Mouse (Mus musculus): Measurements from ENCODE around the gene Tubgcp2. TPM values are rescaled to one million over a fixed set of nuclear protein-coding genes. Genes with fewer than 3 reads are reported as not detected.

The Tubgcp2 gene
- total RNA-seq, 2 experiments from 2014 or later: 16.3 to 18.1 TPM

DNA sequence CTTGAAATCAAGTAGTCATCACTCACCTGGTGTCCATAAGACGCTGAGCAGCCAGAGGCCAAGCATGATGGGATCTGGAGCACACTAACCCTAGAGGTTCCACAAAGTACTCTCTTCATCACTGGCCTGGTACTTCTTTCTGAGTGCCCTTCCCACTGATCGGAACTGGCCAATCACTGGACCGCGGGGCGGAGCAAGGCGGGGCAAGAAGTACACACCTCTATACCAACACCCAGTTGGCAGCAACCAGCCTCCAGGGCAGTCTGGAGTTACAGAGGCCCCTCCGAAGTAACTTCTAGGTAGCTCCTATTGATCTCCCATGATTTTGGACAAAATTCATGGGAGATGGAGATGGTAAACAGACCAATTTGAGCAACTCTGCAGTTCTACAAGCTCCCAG lies 44.1 kb downstream of the Tubgcp2 start, which contains the start of gene Adam8:
Adam8 (minus strand) TSS at position 157 of the 400 bp plus-strand sequence.
- no peak for DNase-seq
- intact Hi-C loops (cut with DNase I; ENCODE audit: low total_unique reads): loop anchor here (10.0 kb wide), 1 partner anchor 88 kb away; no protein-coding TSS in a partner anchor

DNA sequence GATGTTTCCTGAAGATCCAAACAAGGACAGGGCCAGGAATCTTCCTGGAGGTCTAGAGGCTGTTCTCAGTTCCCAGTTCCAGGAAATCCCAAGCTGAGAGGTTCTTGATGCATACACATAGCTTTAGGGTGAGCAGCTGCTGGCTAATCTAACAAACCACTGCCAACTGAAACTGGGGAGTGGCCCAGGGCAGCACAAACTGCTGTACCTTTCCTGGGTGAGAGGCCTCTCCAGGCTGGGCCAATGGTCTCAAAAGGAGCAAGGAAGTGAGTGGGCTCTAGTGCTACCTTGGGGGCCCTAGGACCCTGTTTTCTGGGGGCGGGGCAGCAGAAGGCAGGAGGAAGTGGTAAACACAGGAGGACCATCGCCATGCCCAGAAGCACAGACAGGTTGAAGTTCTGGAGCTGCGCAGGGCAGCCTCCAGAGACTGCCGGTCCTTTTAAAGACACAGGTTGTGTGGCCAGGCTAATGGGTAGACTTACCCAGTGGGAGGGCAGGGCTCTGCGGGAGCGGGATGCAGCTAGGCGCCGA lies 45.5 kb downstream of the Tubgcp2 start:
- intact Hi-C loops (cut with DNase I; ENCODE audit: low total_unique reads): loop anchor here (10.0 kb wide), 1 partner anchor 86 kb away; no protein-coding TSS in a partner anchor
- DNase-seq: no peak

DNA sequence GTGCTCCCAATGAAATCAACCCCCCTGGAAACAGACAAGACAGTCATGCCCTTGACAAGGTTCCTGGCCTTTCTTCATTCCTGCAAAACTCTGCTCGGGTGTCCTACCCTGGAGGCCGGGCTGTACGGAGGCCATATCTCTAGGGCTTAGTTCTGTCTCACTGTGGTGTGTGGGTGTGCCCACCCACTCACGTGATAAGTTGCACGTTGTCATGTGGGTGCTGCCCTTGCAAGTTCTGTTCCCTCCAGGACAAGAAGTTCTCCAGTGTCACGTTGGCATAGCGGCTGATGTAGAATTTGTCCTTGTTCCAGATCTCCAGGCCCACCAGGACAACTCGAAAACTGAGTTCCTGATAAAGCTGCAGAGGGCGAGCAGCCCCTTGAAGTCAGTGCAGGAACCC lies 48.2 kb downstream of the Tubgcp2 start:
- intact Hi-C loops (cut with DNase I; ENCODE audit: low total_unique reads): no loop called here
- DNase-seq: no peak

DNA sequence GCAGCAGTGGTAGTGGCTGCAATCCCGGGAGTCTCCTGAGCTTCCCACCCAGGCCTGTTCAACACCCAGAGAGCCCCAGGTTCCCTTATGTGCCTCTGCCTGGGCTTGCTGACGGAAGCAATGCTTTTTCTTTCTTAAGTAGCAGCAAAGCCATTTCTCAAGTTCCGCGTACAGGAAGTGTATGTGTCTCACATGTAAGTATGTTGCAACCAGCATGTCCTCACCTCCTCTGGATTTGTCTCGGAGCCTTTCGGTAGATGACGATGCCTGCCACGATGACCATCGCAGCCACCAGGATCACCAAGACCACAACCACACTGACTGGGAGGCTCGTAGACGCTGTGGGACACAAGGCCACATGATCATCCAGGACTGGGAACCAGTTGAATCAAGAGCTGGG lies 52.0 kb downstream of the Tubgcp2 start:
- DNase-seq: no peak
- intact Hi-C loops (cut with DNase I; ENCODE audit: low total_unique reads): no loop called here

DNA sequence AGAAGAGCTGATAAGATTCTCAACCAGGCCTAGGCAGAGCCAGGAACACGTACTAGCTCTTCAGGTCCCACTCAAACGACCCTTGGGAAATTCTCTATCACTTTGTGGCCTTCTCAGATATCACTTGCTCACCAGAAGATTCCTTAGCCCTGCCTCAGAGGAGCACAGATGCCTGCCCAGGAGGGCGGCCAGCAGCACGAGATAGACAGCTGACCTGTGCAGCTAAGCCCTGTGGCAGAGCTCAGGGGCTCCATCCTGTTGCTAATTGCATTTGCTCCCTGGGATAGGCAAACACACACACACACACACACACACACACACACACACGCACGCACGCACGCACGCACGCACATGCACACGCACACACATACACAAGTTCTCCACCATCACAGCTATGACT lies 54.4 kb downstream of the Tubgcp2 start:
- no peak for DNase-seq
- intact Hi-C loops (cut with DNase I; ENCODE audit: low total_unique reads): no loop called here

DNA sequence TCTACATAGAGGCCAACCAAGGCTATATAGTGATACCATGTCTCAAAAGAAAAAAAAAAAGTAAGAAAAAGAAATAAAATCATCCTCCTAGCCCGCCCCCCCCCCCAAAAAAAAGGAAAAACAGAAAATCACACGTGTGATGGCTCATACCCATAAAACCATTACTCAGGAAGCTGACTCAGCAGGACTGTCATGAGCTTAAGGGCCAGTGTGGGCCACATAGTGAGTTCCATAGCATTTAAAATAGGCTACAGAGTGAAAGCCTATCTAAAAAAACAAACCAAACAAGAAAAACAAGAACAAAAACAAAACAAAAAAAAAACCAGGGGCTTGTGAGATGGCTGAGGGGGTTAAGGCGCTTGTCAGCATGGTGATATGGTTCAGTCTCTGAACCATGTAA lies 55.7 kb downstream of the Tubgcp2 start:
- no peak for DNase-seq
- intact Hi-C loops (cut with DNase I; ENCODE audit: low total_unique reads): no loop called here

DNA sequence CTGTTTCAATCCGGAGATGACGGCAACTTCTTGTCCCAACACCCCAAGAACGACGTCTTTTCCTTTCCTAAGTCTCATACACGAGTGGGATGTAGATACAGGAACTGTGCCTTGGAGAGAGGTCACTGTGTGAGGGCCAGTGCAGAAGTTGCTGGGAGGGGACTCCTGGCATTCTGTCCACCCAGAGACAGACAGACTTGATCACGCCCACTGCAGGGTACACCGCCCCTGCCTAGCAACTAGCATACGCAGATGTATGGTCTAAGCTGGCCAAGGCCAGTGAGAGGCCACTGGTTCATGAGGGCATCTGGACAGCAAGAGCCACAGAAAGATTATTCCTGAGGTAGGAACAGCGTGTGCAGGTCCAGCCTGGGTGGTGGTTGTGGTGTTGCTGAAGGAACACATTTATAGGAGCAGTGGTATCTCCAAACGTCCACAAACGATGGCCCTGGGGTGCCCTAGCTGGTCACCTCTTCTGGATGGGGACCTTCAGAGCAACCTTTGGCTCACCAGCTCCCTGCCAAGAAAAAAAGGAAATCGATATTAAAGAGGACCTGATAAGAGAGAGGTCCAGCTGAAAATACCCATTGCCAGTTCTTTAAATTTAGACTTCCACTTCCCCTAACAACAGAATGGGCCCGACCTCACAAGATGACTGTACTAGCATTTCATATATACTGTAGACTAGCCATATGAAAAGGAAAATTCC lies 57.3 kb downstream of the Tubgcp2 start:
- intact Hi-C loops (cut with DNase I; ENCODE audit: low total_unique reads): no loop called here
- no peak for DNase-seq

DNA sequence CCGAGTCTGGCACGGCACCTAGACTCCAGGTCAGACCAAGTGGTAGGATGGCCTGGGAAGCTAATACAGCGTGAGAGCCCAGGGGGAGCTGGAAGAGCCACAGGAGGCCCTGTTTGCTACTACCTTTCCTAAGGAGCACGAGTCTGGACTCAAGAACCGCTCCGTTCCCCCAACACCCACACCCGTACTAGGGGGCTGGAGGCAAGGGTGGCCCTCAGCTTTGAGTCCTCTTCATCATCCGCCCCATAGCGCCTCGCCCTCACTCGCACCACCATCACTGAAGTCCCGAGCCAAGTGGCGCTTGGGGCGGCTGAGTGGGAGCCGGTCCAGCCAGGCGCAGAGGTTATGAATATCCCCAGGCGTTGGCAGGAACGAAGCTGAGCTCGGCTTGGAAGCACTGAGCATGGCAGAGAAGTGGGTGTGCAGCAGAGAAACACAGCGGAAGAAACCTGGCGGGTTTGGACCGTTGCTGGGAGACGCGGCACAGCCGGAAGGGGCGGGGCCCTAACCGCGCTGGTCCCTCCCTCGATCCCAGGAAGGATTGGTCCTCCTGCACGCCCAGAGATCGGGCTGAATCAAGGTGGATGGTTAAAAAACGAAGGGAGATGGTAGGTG lies 58.1 kb downstream of the Tubgcp2 start, which contains the start of gene 6430531B16Rik:
6430531B16Rik (minus strand) TSS at position 478 of the 615 bp plus-strand sequence.
- intact Hi-C loops (cut with DNase I; ENCODE audit: low total_unique reads): no loop called here
- DNase-seq: peak; percentile 81

DNA sequence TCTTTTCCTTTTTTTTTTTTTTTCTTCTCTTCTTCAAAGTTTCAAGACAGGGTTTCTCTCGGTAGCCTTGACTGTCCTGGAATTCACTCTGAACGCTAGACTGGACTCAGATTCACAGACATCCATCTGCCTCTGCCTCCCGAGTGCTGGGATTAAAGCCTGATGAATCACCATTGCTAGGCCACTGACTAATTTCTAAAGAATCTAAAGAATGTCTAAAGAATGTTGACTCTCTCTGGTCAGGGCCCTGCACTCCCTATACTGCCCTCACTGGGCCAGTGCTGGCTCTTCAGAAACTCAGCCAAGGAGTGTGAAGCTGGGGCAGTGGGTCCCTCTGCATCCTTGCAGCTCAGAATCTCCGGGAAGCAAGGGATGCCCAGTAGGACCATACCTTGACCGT lies 61.0 kb downstream of the Tubgcp2 start:
- no peak for DNase-seq
- intact Hi-C loops (cut with DNase I; ENCODE audit: low total_unique reads): no loop called here

DNA sequence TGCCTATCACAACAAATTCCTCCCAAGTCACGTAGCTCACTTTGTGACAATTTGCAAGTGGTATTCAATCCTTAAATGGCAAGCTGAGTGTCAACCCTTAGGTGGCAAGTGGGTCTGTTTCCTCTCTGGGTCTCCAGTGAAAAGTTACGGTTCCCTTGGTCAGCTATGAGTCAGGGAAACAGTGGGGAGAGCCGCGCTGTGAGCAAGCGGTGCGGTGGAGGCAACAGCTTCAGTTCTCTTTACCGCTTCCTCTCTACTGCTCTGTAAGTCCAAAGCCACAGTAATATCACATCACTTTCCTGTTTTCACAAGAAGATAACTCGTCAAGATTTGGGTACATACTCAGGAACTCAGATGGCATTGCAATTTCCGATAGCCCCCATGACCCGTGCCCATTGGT lies 62.2 kb downstream of the Tubgcp2 start:
- intact Hi-C loops (cut with DNase I; ENCODE audit: low total_unique reads): no loop called here
- DNase-seq: no peak

DNA sequence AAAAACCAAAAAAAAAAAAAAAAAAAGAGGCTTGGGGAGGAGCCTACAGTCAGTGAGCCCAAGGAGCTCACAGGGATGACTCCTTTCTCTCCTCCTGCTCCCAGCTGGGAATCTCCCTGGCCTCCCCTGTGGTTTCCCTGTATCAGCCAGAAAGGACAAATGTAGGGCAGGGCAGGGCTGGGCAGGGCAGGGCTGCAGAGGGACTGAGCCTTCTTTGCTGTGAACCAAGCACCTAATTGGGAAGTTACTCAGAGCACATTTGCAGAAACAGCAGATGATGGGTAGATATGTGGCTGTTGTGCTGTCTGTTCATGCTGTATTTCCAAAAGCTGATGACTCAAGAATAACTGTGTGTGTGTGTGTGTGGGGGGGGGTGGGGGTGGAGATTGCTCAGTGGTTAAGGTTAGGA lies 63.5 kb downstream of the Tubgcp2 start:
- intact Hi-C loops (cut with DNase I; ENCODE audit: low total_unique reads): no loop called here
- no peak for DNase-seq

DNA sequence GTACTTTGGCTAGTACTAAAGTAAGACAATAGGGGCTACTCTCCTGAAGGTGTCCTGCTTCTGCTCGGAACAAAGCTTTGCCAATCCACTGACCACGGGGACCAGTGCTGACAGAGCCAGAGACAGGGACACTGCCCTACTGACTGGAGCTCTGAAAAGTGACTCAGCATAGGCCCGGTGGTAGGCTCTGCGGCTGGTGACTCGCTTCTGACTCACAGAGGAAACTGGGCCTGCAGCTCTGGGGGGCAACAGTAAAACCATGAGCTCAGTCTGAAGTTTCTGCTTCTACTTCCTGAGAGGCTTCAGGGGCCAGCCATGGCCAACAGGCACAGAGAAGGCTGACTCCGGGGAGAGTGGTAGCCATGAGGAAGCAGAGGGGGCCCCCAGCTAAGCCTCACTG lies 65.0 kb downstream of the Tubgcp2 start:
- intact Hi-C loops (cut with DNase I; ENCODE audit: low total_unique reads): loop anchor here (2.0 kb wide), 1 partner anchor 25 kb away; no protein-coding TSS in a partner anchor
- DNase-seq: no peak

DNA sequence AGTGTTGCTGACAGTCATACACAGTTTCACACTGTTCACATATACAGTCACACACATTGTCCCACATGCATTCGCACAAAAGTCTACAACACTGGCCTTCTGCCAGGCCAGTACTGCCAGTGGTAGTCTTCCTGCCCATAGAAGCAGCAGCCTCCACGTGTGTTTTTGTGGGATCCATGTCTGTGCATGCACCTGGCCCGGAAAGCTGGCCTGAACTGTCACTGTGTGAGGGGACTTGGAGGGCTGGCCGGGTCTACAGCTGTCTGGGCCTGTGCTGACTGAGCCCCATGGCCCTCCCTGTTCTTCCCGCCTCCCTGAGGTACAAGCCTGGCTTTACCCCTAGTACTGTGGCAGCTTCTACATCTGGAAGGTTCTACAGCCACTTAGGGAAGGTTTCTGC lies 65.5 kb downstream of the Tubgcp2 start:
- intact Hi-C loops (cut with DNase I; ENCODE audit: low total_unique reads): loop anchor here (2.0 kb wide), 1 partner anchor 26 kb away; no protein-coding TSS in a partner anchor

DNA sequence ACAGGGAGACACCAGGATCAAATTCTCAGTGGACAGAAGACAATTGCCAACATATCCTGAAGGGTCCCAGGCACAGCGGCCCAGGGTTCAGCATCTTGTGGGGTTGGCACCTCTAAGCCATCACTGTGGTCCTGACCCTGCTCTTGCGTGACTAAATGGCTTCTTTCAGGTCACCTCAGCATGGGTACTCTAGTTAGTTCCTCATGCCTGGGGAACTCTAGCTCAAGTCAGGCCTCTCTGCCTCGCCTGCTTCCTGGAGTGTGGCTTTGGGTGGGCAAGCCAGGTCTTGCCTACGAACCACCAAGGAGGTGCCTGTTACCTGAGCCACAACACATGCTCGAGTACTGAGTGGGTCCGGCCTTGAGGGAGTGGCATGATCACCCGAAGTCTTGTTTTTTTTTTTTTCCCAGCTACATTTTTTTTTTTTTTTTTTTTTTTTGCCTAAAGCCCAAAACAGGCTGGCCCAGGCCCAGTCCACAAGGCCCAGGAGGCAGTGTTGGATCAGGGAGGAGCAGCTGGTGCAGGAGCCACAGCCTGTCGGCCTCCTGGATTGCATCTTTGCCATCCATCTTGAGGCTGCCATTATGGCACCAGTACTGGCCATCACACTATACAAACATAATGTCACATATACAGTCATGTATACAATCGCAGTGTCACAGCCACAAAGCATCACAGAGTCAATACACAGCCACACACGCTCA lies 66.1 kb downstream of the Tubgcp2 start:
- intact Hi-C loops (cut with DNase I; ENCODE audit: low total_unique reads): loop anchor here (2.0 kb wide), 1 partner anchor 26 kb away; no protein-coding TSS in a partner anchor
- no peak for DNase-seq

More for the DNA sequence above, 65.5 kb downstream of the Tubgcp2 start:
- DNase-seq: no peak

DNA sequence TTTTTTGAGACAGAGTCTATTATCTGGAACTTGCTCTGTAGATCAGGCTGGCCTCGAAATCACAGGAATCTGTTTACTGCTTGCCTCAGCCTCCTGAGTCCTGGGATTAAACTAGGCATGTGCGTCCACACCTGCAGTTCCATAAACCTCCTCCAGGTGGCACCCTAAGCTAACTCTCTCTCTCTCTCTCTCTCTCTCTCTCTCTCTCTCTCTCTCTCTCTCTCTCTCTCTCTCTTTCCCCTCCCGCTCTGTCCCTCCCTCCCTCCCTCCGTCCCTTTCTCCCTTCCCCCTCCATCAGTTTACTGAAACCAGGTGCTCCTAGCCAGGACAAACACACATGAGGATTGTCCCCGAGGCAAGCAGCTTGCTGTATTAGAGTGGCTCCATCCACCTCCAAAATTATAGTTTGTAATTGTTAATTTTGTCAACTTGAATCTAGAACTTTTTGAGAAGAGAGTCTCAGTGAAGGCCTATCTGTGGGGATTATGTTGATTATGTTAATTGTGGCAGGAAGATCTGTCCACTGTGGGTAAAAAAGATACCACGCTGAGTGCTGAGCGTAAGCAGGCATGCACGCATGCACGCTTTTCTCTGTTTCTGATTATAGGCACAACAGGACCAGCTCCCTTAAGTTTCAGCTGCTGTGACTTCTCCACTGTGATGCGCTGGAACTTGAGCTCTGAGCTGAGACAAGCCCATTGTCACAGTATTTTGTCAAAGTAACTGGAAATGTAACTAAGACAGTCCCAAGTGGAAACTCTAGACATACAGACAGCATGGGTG lies 66.9 kb downstream of the Tubgcp2 start:
- intact Hi-C loops (cut with DNase I; ENCODE audit: low total_unique reads): loop anchor here (2.0 to 5.0 kb wide), 2 partner anchors 27 to 93 kb away; no protein-coding TSS in a partner anchor

DNA sequence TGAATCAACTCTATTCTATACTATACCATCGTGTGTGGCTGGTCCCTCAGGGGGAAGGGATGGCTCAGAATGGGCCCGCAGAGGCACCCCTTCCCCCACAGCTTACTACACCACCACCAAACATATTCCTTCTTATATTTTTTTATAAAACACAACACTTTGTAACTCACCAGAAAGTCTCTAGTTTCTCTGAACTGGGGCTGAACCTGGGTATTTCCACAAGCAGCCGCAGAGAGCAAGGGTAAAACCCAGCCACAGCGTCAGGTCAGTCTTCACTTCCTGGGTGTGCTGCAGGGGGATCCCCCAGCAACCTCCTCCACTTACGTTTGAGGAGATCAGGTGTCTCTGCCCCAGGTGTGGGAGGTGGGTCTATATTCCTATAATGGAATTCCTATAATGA lies 68.0 kb downstream of the Tubgcp2 start:
- no peak for DNase-seq
- intact Hi-C loops (cut with DNase I; ENCODE audit: low total_unique reads): loop anchor here (5.0 kb wide), 1 partner anchor 94 kb away; no protein-coding TSS in a partner anchor

More for the DNA sequence above, 66.9 kb downstream of the Tubgcp2 start:
- DNase-seq: peak; percentile 79

DNA sequence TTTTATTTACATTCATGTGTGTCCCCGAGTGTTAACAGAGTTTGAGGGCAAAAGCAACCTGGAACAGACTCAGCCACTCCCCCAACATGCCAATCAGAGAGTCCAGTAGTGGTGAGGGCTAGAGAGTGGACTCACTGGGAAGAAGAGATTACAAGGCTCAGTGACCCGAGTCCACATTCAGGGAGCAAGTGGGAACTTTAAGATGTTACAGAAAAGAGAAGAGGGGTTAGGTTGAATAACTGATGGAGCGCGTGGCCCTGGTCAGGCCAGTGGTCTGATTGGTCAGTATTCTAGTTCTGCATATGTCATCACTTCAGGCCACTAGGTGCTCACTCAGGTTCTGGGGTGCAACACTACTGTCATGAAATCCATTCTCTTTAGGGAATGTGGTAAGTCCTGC lies 69.3 kb downstream of the Tubgcp2 start:
- intact Hi-C loops (cut with DNase I; ENCODE audit: low total_unique reads): loop anchor here (5.0 kb wide), 1 partner anchor 95 kb away; no protein-coding TSS in a partner anchor
- no peak for DNase-seq

DNA sequence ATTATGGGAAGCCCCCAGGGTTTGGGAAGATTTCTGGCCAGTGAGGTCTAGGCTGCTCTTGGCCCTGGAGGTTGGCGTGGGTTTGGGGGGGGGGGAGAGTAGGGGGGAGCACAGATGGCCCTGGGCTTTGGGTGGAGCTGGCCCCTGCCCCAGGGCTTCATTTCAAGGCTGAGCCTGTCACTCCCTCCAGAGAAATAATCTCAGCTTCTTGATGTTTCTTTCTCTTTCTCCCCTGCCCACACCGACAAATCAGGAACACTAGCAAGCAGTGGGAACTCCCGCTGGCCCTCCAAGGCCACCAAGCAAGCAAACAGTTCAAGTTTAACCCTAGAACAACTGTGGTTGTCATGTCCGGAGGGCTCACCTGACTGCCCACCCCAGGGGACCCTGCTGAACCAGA lies 72.7 kb downstream of the Tubgcp2 start:
- no peak for DNase-seq
- intact Hi-C loops (cut with DNase I; ENCODE audit: low total_unique reads): no loop called here

DNA sequence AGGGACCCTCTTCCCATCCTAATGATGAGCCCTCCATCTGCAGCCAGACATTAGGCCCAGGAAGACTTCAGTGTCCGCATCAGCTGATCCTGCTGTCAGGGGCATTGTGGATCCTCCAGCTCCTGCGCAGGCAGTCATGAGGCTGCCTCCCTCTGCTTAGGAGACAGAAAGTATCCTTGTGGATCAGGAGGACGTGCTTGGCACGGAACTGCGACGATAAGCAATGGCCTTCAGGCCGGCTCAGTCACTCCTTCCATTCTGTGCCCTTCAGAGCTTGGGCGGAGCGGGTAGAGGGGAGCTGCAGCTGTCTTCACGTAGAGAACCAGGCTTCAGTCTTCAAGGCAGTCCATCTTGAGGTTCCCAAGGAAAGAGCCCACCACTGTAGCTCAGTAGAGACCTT lies 75.3 kb downstream of the Tubgcp2 start:
- intact Hi-C loops (cut with DNase I; ENCODE audit: low total_unique reads): no loop called here
- no peak for DNase-seq

Data from gastrocnemius, postnatal 14 days (tissue).